Mouse (Mus musculus): ENCODE measurements around the gene Mkrn2. TPM values are rescaled to one million over a fixed set of nuclear protein-coding genes. Genes with fewer than 3 reads are reported as not detected.

The Mkrn2 gene
- polyA plus RNA-seq, 1 experiment from 2014 or later: 20.2 TPM

DNA sequence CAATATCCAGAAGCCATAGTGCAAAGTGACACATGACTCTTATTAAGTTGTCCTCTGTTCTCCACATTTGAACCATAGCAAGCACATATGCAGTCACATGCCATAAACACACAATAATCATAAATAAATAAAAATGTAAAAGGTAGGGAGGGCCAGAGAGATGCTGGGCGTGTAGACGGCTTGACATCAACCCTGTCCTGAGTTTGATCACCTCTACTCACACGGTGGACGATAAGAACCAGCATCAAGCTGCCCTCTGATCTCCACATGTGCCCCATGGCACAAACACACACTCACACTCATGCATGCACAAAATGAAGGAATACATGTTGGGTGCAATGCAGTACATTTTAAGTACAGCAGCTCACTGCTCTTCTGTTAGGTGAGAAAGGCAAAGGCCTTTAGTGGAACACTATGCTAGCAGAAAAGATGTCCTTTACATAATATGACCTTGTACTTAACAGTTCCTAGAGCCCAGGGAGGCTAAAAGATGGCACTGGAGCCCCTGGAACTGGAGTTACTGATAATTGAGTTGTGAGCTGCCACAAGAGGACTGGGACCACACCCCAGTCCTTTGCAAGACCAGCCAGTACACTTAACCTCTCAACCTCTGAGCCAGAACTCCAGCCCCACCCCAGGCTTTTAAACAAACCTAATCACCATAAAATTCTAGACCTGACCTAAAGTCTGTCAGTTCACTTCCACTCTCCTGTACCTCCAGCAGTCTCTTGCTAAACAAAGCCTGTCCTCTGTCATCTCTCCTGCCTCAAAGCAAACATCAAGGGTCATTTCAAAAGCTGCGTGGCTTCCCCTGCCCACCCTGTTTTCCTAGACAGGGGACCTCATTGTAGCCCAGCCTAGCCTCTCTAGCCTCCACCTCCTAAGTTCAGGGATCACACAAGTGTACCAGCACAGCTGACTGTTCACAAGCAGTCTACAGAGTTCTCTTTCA, 49.0 kb downstream of the Mkrn2 start:
- ATAC-seq (ENCODE audit: extremely low read depth, insufficient number of reproducible peaks, low FRiP score, low TSS enrichment): no peak
- WGBS: 36% methylated on average over 5 of the region's 5 CpGs
- Histone ChIP-seq H3K9me3 (no peaks in the 10 kb centered on the region), H3K27me3 (replicated peaks) (no peaks in the 10 kb centered on the region), H3K27ac (replicated peaks) (peak overlapping the region; percentile 79), H3K4me3 (no peak overlapping the region), H3K9ac (peak overlapping the region; percentile 59; the same call in 1 of the 2 replicates), H3K4me2 (peak overlapping the region; percentile 37), H3K36me3 (peaks cover 9% of the 10 kb centered on the region), H3K4me1 (peaks cover 57% of the 10 kb centered on the region)

DNA sequence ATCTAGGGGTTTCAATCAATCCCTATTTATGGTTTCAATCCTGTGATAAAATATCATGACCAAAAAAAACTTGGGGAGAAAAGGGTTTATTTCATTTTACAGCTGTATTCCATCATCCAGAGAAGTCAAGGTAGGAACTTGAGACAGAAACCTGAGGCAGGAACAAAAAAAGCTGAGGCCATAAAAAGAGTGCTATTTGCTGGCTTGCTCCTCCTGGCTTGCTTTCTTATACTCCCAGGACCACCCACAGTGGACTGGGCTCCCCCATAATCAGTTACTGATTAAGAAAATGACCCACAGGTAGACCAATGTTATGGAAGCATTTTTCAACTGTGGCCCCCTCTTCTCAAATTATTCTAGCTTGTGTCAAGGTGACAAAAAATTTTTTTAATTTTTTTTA, 50.0 kb downstream of the Mkrn2 start:
- H3K27ac ChIP-seq (replicated peaks): no peak overlapping the region

DNA sequence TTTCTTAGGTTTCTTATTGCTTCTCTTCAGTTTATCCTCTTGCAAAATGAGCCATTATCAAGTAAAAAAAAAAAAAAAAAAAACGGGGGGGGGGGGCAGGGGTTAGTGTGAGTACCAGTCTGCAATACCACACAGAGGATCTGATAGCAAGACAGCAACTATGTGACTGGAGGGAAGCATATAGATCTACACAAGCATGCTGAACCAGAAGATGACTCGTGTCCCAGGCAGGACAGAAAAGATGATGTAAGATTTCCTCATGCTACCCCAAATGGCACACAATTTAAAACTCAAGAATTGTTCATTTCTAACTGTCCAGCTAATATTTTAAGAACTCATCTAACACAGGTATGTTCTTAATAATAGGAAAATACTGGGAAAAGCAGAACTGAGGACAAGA, 52.2 kb downstream of the Mkrn2 start:
- Histone ChIP-seq H3K36me3 (peaks cover 9% of the 10 kb centered on the region), H3K4me3 (no peak overlapping the region), H3K9me3 (no peaks in the 10 kb centered on the region), H3K27ac (replicated peaks) (no peak overlapping the region), H3K9ac (no peak overlapping the region), H3K27me3 (replicated peaks) (no peaks in the 10 kb centered on the region), H3K4me1 (peaks cover 65% of the 10 kb centered on the region), H3K4me2 (no peak overlapping the region)
- ATAC-seq (ENCODE audit: extremely low read depth, insufficient number of reproducible peaks, low FRiP score, low TSS enrichment): no peak
- WGBS: 41% methylated on average over 2 of the region's 2 CpGs

More for the DNA sequence above, 50.0 kb downstream of the Mkrn2 start:
- Histone ChIP-seq H3K4me1 (peaks cover 60% of the 10 kb centered on the region), H3K9ac (no peak overlapping the region), H3K9me3 (no peaks in the 10 kb centered on the region), H3K4me2 (no peak overlapping the region), H3K36me3 (peaks cover 9% of the 10 kb centered on the region), H3K4me3 (no peak overlapping the region), H3K27me3 (replicated peaks) (no peaks in the 10 kb centered on the region)
- no peak for ATAC-seq (ENCODE audit: extremely low read depth, insufficient number of reproducible peaks, low FRiP score, low TSS enrichment)

DNA sequence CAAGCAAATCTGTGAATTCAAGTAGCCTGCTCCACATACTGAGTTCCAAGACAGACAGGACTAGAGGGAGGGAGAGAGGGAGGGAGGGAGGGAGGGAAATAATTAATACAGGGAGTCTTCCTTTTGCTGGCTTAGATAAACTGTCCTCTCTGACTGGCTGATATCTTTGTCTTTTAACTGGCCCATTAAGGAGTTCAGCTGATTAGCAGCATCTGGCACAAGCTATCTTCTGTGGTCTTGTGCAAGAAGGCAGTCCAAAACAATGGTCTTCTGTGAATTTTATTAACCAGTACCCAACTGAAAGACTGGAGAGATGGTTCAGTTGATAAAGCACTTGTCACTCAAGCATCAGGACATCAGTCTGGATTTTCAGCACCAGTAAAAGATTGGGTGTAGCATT, 57.1 kb downstream of the Mkrn2 start:
- Histone ChIP-seq H3K9ac (no peak overlapping the region), H3K4me3 (no peak overlapping the region), H3K36me3 (peaks cover 26% of the 10 kb centered on the region), H3K9me3 (no peaks in the 10 kb centered on the region), H3K27ac (replicated peaks) (no peak overlapping the region), H3K4me1 (peaks cover 54% of the 10 kb centered on the region), H3K27me3 (replicated peaks) (no peaks in the 10 kb centered on the region), H3K4me2 (no peak overlapping the region)
- no peak for ATAC-seq (ENCODE audit: extremely low read depth, insufficient number of reproducible peaks, low FRiP score, low TSS enrichment)

DNA sequence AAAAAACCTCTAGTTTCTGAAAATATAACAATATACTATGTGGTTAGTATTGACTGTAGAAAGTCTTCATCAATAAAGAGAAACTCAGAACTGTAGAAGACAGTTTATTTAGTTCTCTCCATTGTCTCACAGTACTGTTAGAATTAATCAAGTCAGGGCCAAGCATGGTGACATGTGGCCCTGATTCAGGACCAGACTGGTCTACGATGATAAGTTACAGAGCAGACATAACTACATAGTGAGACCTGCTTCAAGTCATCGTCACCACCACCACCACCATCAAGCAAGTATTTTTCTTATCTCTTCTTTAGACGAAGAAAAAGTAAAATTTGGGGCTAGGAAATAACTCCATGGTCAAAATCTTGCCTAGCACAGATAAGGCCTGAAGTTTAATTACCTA, 62.6 kb downstream of the Mkrn2 start:
- Histone ChIP-seq H3K4me3 (no peak overlapping the region), H3K9ac (no peak overlapping the region), H3K4me2 (no peak overlapping the region), H3K9me3 (no peaks in the 10 kb centered on the region), H3K27me3 (replicated peaks) (no peaks in the 10 kb centered on the region), H3K4me1 (peaks cover 64% of the 10 kb centered on the region), H3K36me3 (peaks cover 25% of the 10 kb centered on the region), H3K27ac (replicated peaks) (no peak overlapping the region)
- no peak for ATAC-seq (ENCODE audit: extremely low read depth, insufficient number of reproducible peaks, low FRiP score, low TSS enrichment)
- WGBS: 45% methylated on average over 3 of the region's 3 CpGs

DNA sequence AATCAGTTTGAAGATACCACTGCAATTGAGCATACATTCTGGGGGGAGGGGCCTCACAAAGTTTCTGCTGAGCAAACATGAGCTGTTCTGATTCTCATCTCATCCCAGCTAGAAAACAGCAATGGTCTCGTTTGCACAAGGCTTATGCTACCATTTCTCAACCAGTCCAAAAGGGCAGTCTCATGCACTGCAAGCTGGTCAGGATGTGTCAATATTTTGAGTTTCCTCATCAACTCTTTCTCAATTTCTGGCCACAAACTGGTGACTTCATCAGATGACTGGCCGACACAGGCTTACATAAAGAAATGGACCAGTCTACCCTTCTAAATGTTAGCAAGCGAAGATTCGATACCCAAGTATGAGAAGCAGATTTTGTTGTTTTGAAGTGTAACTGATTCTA, 64.9 kb downstream of the Mkrn2 start:
- 72% methylated on average over 4 of the region's 4 CpGs for WGBS
- no peak overlapping the region for H3K9ac ChIP-seq
- no peak overlapping the region for H3K4me2 ChIP-seq
- peaks cover 61% of the 10 kb centered on the region for H3K4me1 ChIP-seq
- H3K27ac ChIP-seq (replicated peaks): no peak overlapping the region
- peaks cover 18% of the 10 kb centered on the region for H3K36me3 ChIP-seq
- no peak for ATAC-seq (ENCODE audit: extremely low read depth, insufficient number of reproducible peaks, low FRiP score, low TSS enrichment)
- no peak overlapping the region for H3K4me3 ChIP-seq
- H3K9me3 ChIP-seq: no peaks in the 10 kb centered on the region
- H3K27me3 ChIP-seq (replicated peaks): no peaks in the 10 kb centered on the region

Other genes starting within 250 kb of the Mkrn2 start
- 1.0 and 1.5 TPM in 2 replicates for gene Pparg, start 241.0 kb upstream of the Mkrn2 start, polyA plus RNA-seq (2015; fragmentation: Nextera tagmentation; extraction: Ambion mirVana)
- 18.4 and 20.3 TPM in 2 replicates for gene Tsen2, start 57.2 kb upstream of the Mkrn2 start, polyA plus RNA-seq (2015; fragmentation: Nextera tagmentation; extraction: Ambion mirVana)
- gene Mkrn2os, start 9.3 kb upstream of the Mkrn2 start, polyA plus RNA-seq (2015; fragmentation: Nextera tagmentation; extraction: Ambion mirVana): 0.08 and 0.47 TPM in 2 replicates
- gene Raf1, start 74.7 kb downstream of the Mkrn2 start, polyA plus RNA-seq (2015; fragmentation: Nextera tagmentation; extraction: Ambion mirVana): 85.0 and 85.7 TPM in 2 replicates
- 1.5 and 2.2 TPM in 2 replicates for gene Tmem40, start 160.5 kb downstream of the Mkrn2 start, polyA plus RNA-seq (2015; fragmentation: Nextera tagmentation; extraction: Ambion mirVana)
- 51.2 and 52.5 TPM in 2 replicates for gene Cand2, start 172.6 kb downstream of the Mkrn2 start, polyA plus RNA-seq (2015; fragmentation: Nextera tagmentation; extraction: Ambion mirVana)
- gene Rpl32, start 206.8 kb downstream of the Mkrn2 start, polyA plus RNA-seq (2015; fragmentation: Nextera tagmentation; extraction: Ambion mirVana): 1,371 and 1,440 TPM in 2 replicates
- gene Efcab12, start 236.5 kb downstream of the Mkrn2 start, polyA plus RNA-seq (2015; fragmentation: Nextera tagmentation; extraction: Ambion mirVana): 0.46 and 0.53 TPM in 2 replicates